Mouse (Mus musculus) lung, postnatal 10 days (tissue): ENCODE measurements at regions not wholly inside any gene's neighbourhood (a gene's known extent, or its start where the extent isn't known, plus 50 kb on each side); places are given as distances from the start of the nearest gene placed in this dataset.

Source experiments
- DNase-seq: peaks from one replicate; pipeline ENCODE4 v3.0.0; 2021

GRCm38 (mm10) chr3:102664665-102665190 is 69.6 kb upstream of the Tspan2 start:
- no peak for DNase-seq

GRCm38 (mm10) chr3:102667796-102668195 is 66.5 kb upstream of the Tspan2 start:
- DNase-seq = no peak

- DNase-seq = no peak
These were observed 65.8 kb upstream of the Tspan2 start for GRCm38 (mm10) chr3:102668556-102668955.

- DNase-seq = no peak
These were observed 64.4 kb upstream of the Tspan2 start for GRCm38 (mm10) chr3:102669951-102670350.

- DNase-seq = no peak
These were observed 63.8 kb upstream of the Tspan2 start for GRCm38 (mm10) chr3:102670557-102670956.

- no peak for DNase-seq
These were observed 63.4 kb upstream of the Tspan2 start for GRCm38 (mm10) chr3:102670972-102671371.

GRCm38 (mm10) chr3:102673506-102673905 is 60.8 kb upstream of the Tspan2 start:
- no peak for DNase-seq

- DNase-seq = no peak
These were observed 60.3 kb upstream of the Tspan2 start for GRCm38 (mm10) chr3:102674068-102674467.

- DNase-seq = peak; percentile 31
These were observed 57.3 kb upstream of the Tspan2 start for GRCm38 (mm10) chr3:102676946-102677534.

GRCm38 (mm10) chr3:102678516-102678915 is 55.8 kb upstream of the Tspan2 start:
- DNase-seq = no peak

GRCm38 (mm10) chr3:102682424-102682823 is 51.9 kb upstream of the Tspan2 start:
- DNase-seq = no peak

- DNase-seq = no peak
These were observed 50.8 kb upstream of the Tspan2 start for GRCm38 (mm10) chr3:102683541-102683940.
